Mouse (Mus musculus): ENCODE measurements at regions not wholly inside any gene's neighbourhood (a gene's known extent, or its start where the extent isn't known, plus 50 kb on each side); places are given as distances from the start of the nearest gene placed in this dataset.

DNA sequence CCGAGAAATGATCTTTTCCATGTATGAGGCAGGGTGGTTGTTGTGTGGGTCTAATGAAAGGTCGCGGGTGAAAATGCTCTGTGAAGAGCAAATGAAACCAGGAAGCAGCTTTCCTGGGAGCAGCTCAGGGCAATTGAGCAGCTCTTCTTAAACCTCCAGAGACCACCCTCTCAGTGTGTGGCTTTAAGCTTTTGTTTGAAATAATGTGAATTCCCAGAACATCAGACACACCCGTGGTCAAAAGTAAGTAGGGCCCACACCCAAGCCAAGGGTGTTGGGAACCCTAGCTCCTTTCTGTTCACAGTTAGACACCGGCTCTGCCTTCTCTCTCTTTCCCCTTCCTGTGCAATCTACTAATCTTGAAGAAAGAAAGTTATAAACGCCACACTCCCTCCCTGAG lies 450.5 kb downstream of the Bnc2 start:
- no peak for DNase-seq

All from heart, postnatal 4 days (tissue).